Mouse (Mus musculus) CH12.LX (cell line): Measurements from ENCODE around the gene Chfr. TPM values are rescaled to one million over a fixed set of nuclear protein-coding genes. Genes with fewer than 3 reads are reported as not detected.
A peak's percentile ranks its signal among the peaks of the same experiment; 100 is the strongest.

Experiments used
- DNase-seq: peaks from one replicate; pipeline ENCODE4 v3.0.0-alpha.2; 2013; ENCODE audit errors: extremely low read depth
- H3K27ac ChIP-seq: 2 replicates; pipeline ENCODE4 v1.5.1; 2012; ENCODE audit warnings: low read depth, mild to moderate bottlenecking, control low read depth, moderate library complexity; ENCODE audit not compliant: insufficient read depth
- H3K27me3 ChIP-seq: replicated peaks from 2 replicates; pipeline ENCODE3; 2012; ENCODE audit warnings: inconsistent platforms
- H3K36me3 ChIP-seq, 2 experiments: replicated peaks in 1 of 2; 2 replicates each; pipeline versions ENCODE3 to v1.6.1; 2012; ENCODE audit warnings: inconsistent platforms in 1 of 2, low read length in 1 of 2, mild to moderate bottlenecking in 1 of 2, mixed read lengths in 1 of 2, moderate library complexity in 1 of 2; ENCODE audit not compliant: control insufficient read depth in 1 of 2, insufficient read depth in 1 of 2
- H3K4me1 ChIP-seq, 2 experiments: 2 replicates each; pipeline ENCODE4 v1.6.1; 2012; ENCODE audit warnings: inconsistent platforms in 1 of 2, moderate library complexity in 1 of 2; ENCODE audit not compliant: insufficient read depth in 2 of 2, control insufficient read depth in 1 of 2
- H3K4me2 ChIP-seq: 2 replicates; pipeline ENCODE4 v1.6.1; 2012; ENCODE audit warnings: low read depth, mild to moderate bottlenecking, control low read depth; ENCODE audit not compliant: poor library complexity, insufficient read depth, severe bottlenecking
- H3K4me3 ChIP-seq, 3 experiments: fragments of 150-350 bp in 1 of 3; sonication (generic) in 1 of 3; replicated peaks in 1 of 3; 2 replicates each; pipeline versions ENCODE3 to v1.5.1; 2011 to 2012; ENCODE audit warnings: low read depth in 2 of 3, low read length in 2 of 3, mild to moderate bottlenecking in 2 of 3, moderate library complexity in 2 of 3, control low read depth in 1 of 3, improper control_type of control experiment in 1 of 3, inconsistent platforms in 1 of 3, mixed read lengths in 1 of 3; ENCODE audit not compliant: poor library complexity in 1 of 3
- H3K79me2 ChIP-seq: replicated peaks from 2 replicates; pipeline ENCODE4 v1.6.1; 2012; ENCODE audit warnings: mild to moderate bottlenecking, moderate library complexity; ENCODE audit not compliant: control insufficient read depth, poor library complexity, insufficient read depth, severe bottlenecking; ENCODE audit errors: extremely low read depth
- H3K9ac ChIP-seq: 2 replicates; pipeline ENCODE4 v1.6.1; 2012; ENCODE audit warnings: low read depth, mild to moderate bottlenecking, control low read depth, moderate library complexity; ENCODE audit not compliant: insufficient read depth
- H3K9me3 ChIP-seq: replicated peaks from 2 replicates; pipeline ENCODE3; 2012; ENCODE audit warnings: low read length, inconsistent platforms, mixed read lengths
- BHLHE40 ChIP-seq: IDR thresholded peaks from 2 replicates; pipeline ENCODE4 v1.6.1; 2011; ENCODE audit warnings: mild to moderate bottlenecking, low read depth, low read length, improper control_type of control experiment
- CHD1 ChIP-seq: IDR thresholded peaks from 2 replicates; pipeline ENCODE4 v1.6.1; 2012; ENCODE audit warnings: low read depth, low read length, improper control_type of control experiment, inconsistent platforms
- CHD2 ChIP-seq: IDR thresholded peaks from 2 replicates; pipeline ENCODE4 v1.6.1; 2011; ENCODE audit warnings: low read length, improper control_type of control experiment
- CTCF ChIP-seq, 2 experiments: IDR thresholded peaks in 1 of 2; conservative IDR thresholded peaks in 1 of 2; 2 replicates each; pipeline ENCODE4 v1.5.1; 2011 to 2012; ENCODE audit warnings: low read depth in 2 of 2, low read length in 2 of 2, improper control_type of control experiment in 1 of 2, inconsistent platforms in 1 of 2, mild to moderate bottlenecking in 1 of 2, moderate library complexity in 1 of 2
- ELF1 ChIP-seq: IDR thresholded peaks from 2 replicates; pipeline ENCODE4 v1.6.1; 2014; ENCODE audit warnings: low read depth, mild to moderate bottlenecking, inconsistent platforms, low read length, improper control_type of control experiment
- EP300 ChIP-seq: IDR thresholded peaks from 2 replicates; pipeline ENCODE4 v1.6.1; 2011; ENCODE audit warnings: low read length, improper control_type of control experiment
- ETS1 ChIP-seq: conservative IDR thresholded peaks from 2 replicates; pipeline ENCODE4 v1.6.1; 2012; ENCODE audit warnings: low read depth, mild to moderate bottlenecking, inconsistent platforms, low read length, improper control_type of control experiment, moderate library complexity
- HCFC1 ChIP-seq: IDR thresholded peaks from 2 replicates; pipeline ENCODE4 v1.6.1; 2012; ENCODE audit warnings: low read depth, mild to moderate bottlenecking, inconsistent platforms, low read length, improper control_type of control experiment
- JUN ChIP-seq: IDR thresholded peaks from 2 replicates; pipeline ENCODE4 v1.6.1; 2011; ENCODE audit warnings: low read depth, mild to moderate bottlenecking, low read length, improper control_type of control experiment, moderate library complexity; ENCODE audit not compliant: insufficient read depth
- JUND ChIP-seq: conservative IDR thresholded peaks from 2 replicates; pipeline ENCODE4 v1.6.1; 2011; ENCODE audit warnings: low read depth, low read length, improper control_type of control experiment
- KAT2A ChIP-seq: IDR thresholded peaks from 2 replicates; pipeline ENCODE4 v1.6.1; 2012; ENCODE audit warnings: low read length, improper control_type of control experiment, inconsistent platforms; ENCODE audit not compliant: insufficient replicate concordance
- MAFK ChIP-seq: IDR thresholded peaks from 2 replicates; pipeline ENCODE4 v1.6.1; 2011; ENCODE audit warnings: low read length, improper control_type of control experiment; ENCODE audit not compliant: insufficient replicate concordance
- MAX ChIP-seq: IDR thresholded peaks from 2 replicates; pipeline ENCODE4 v1.6.1; 2011; ENCODE audit warnings: low read length, improper control_type of control experiment
- MAZ ChIP-seq: IDR thresholded peaks from 2 replicates; pipeline ENCODE4 v1.6.1; 2012; ENCODE audit warnings: low read depth, mild to moderate bottlenecking, inconsistent platforms, low read length, improper control_type of control experiment, moderate library complexity
- MYC ChIP-seq: IDR thresholded peaks from 2 replicates; pipeline ENCODE4 v1.6.1; 2011; ENCODE audit warnings: low read depth, mild to moderate bottlenecking, improper control_type of control experiment, low read length
- NRF1 ChIP-seq: IDR thresholded peaks from 2 replicates; pipeline ENCODE4 v1.6.1; 2014; ENCODE audit warnings: low read depth, mild to moderate bottlenecking, inconsistent platforms, low read length, improper control_type of control experiment, moderate library complexity
- POLR2AphosphoS2 ChIP-seq: IDR thresholded peaks from 2 replicates; pipeline ENCODE4 v1.6.1; 2011; ENCODE audit warnings: low read depth, low read length, improper control_type of control experiment
- RAD21 ChIP-seq: IDR thresholded peaks from 2 replicates; pipeline ENCODE4 v1.6.1; 2011; ENCODE audit warnings: low read depth, mild to moderate bottlenecking, low read length, improper control_type of control experiment, moderate library complexity
- SIN3A ChIP-seq: IDR thresholded peaks from 2 replicates; pipeline ENCODE4 v1.6.1; 2012; ENCODE audit warnings: low read length, improper control_type of control experiment, inconsistent platforms
- TBP ChIP-seq: conservative IDR thresholded peaks from 2 replicates; pipeline ENCODE4 v1.6.1; 2011; ENCODE audit warnings: low read depth, low read length, improper control_type of control experiment
- TCF12 ChIP-seq: IDR thresholded peaks from 2 replicates; pipeline ENCODE4 v1.6.1; 2014; ENCODE audit warnings: low read depth, mild to moderate bottlenecking, inconsistent platforms, low read length, improper control_type of control experiment
- UBTF ChIP-seq: IDR thresholded peaks from 2 replicates; pipeline ENCODE4 v1.6.1; 2012; ENCODE audit warnings: low read depth, mild to moderate bottlenecking, inconsistent platforms, low read length, improper control_type of control experiment, moderate library complexity
- USF1 ChIP-seq: IDR thresholded peaks from 2 replicates; pipeline ENCODE4 v1.6.1; 2014; ENCODE audit warnings: low read depth, mild to moderate bottlenecking, inconsistent platforms, low read length, improper control_type of control experiment
- USF2 ChIP-seq: conservative IDR thresholded peaks from 2 replicates; pipeline ENCODE4 v1.6.1; 2011; ENCODE audit warnings: low read depth, low read length, improper control_type of control experiment
- ZKSCAN1 ChIP-seq: IDR thresholded peaks from 2 replicates; pipeline ENCODE4 v1.6.1; 2012; ENCODE audit warnings: low read depth, inconsistent platforms, low read length, improper control_type of control experiment, borderline replicate concordance
- ZNF384 ChIP-seq: IDR thresholded peaks from 2 replicates; pipeline ENCODE4 v1.6.1; 2012; ENCODE audit warnings: low read depth, low read length, improper control_type of control experiment, inconsistent platforms
- dilution Hi-C: fragments of 300-500 bp; cut with MboI; formaldehyde crosslinking; loops from 2 replicates; pipeline ENCODE4 v1.14.3; 2020; ENCODE audit warnings: low sequenced_read_pairs; ENCODE audit not compliant: extremely low pct_unique_long_range_greater_than_20kb, extremely low pct_ligation_motif_present
- in situ Hi-C: fragments of 300-500 bp; cut with MboI; formaldehyde crosslinking; loops from 3 replicates; pipeline ENCODE4 v1.14.3; 2019; ENCODE audit warnings: low sequenced_read_pairs, low pct_ligation_motif_present, low pct_unique_long_range_greater_than_20kb, mixed read lengths
- polyA plus RNA-seq: library from polyadenylated mRNA; unstranded; fragments of >175 nt; gene quantifications from 2 replicates; pipeline ENCODE4 v1.2.1, GENCODE M21; 2012; ENCODE audit warnings: low read depth; ENCODE audit not compliant: insufficient read length
- total RNA-seq, 2 experiments: library from RNA; depleted of rRNA; stranded (reverse); fragments of 300-350 nt in 1 of 2; fragments of >200 nt in 1 of 2; gene quantifications; 2 replicates each; pipeline ENCODE4 v1.2.3; 2012 to 2014

Chfr gene
- total and polyA plus RNA-seq, 3 experiments: 23.9 to 40.8 (median 38.5) TPM

- TF ChIP-seq CHD1 (no peak; the same call in 1 of the 2 replicates), KAT2A (0 out of 2 replicates have a peak, but pooled peaks have one; percentile 58), USF2 (no peak), ETS1 (peak; percentile 52; the same call in 1 of the 2 replicates), MAX (peak; percentile 34; the same call in 1 of the 2 replicates), SIN3A (peak; percentile 94), POLR2AphosphoS2 (0 out of 2 replicates have a peak, but pooled peaks have one; percentile 36), JUND (no peak)
Measured at GRCm38 (mm10) chr5:110107581-110108304, 27.9 kb upstream of the Chfr start, which contains the start of gene Gtpbp6 (continued).

GRCm38 (mm10) chr5:110108305-110108628 is 27.4 kb upstream of the Chfr start:
- no peak overlapping the region for H3K4me2 ChIP-seq
- peaks cover 16 to 29% of the 10 kb centered on the region in 2 experiments for H3K4me1 ChIP-seq
- peaks cover 44 to 50% of the 10 kb centered on the region in 2 experiments for H3K36me3 ChIP-seq
- H3K9ac ChIP-seq: no peak overlapping the region; the same call in 1 of the 2 replicates
- peak overlapping the region; percentile 61 to 92 (median 83) for H3K4me3 ChIP-seq
- in situ Hi-C loops (no loop called here), dilution Hi-C loops (no loop called here)
- no peaks in the 10 kb centered on the region for H3K9me3 ChIP-seq
- DNase-seq: no peak
- H3K79me2 ChIP-seq: peaks cover 18% of the 10 kb centered on the region; the same call in 1 of the 2 replicates
- no peaks in the 10 kb centered on the region for H3K27me3 ChIP-seq
- no peak; the same call in 1 of the 2 replicates for TF ChIP-seq SIN3A
- no peak for TF ChIP-seq POLR2AphosphoS2
- 0 out of 2 replicates have a peak, but pooled peaks have one; percentile 0 for TF ChIP-seq HCFC1
- TF ChIP-seq, all 38 proteins: peak for 1
- H3K27ac ChIP-seq: no peak overlapping the region

GRCm38 (mm10) chr5:110109991-110110441 is 25.6 kb upstream of the Chfr start, which contains the start of gene Zfp605:
TSS of gene Zfp605 (plus strand) at chr5:110110092.
- Histone ChIP-seq H3K4me3 (peak within 1 kb of the TSS; percentile 87 to 95 (median 94)), H3K79me2 (peaks cover 18% of the 10 kb centered on the region; the same call in 1 of the 2 replicates), H3K9ac (peak within 1 kb of the TSS; percentile 39), H3K4me1 (peaks cover 16 to 27% of the 10 kb centered on the region in 2 experiments), H3K27me3 (no peaks in the 10 kb centered on the region), H3K27ac (peak within 1 kb of the TSS; percentile 85), H3K4me2 (peak within 1 kb of the TSS; percentile 68), H3K36me3 (peaks cover 30 to 45% of the 10 kb centered on the region in 2 experiments), H3K9me3 (no peaks in the 10 kb centered on the region)
- DNase-seq: peak; percentile 93
- dilution Hi-C loops: no loop called here
- in situ Hi-C loops: no loop called here
- TF ChIP-seq NRF1 (peak; percentile 95), ZKSCAN1 (no peak), UBTF (no peak), MYC (peak; percentile 69), MAFK (no peak), USF1 (no peak), CHD2 (peak; percentile 57; the same call in 1 of the 2 replicates), JUND (no peak), ELF1 (peak; percentile 92), EP300 (no peak), BHLHE40 (no peak; the same call in 1 of the 2 replicates), CHD1 (no peak), TCF12 (peak; percentile 51), ZNF384 (no peak), TBP (peak; percentile 77), HCFC1 (peak; percentile 92), USF2 (no peak), CTCF (conservative IDR thresholded peaks at IDR 0.05 in 1 of 2, IDR thresholded peaks at IDR 0.05 in 1 of 2; ENCODE audit: low read depth in 2 of 2, low read length in 2 of 2) (no peak), MAZ (0 out of 2 replicates have a peak, but pooled peaks have one; percentile 39), KAT2A (peak; percentile 87; the same call in 1 of the 2 replicates), RAD21 (no peak), MAX (no peak; the same call in 1 of the 2 replicates), JUN (no peak)
